ENCODE assay signal across 11 mouse cellular contexts in the genomic region with DNA sequence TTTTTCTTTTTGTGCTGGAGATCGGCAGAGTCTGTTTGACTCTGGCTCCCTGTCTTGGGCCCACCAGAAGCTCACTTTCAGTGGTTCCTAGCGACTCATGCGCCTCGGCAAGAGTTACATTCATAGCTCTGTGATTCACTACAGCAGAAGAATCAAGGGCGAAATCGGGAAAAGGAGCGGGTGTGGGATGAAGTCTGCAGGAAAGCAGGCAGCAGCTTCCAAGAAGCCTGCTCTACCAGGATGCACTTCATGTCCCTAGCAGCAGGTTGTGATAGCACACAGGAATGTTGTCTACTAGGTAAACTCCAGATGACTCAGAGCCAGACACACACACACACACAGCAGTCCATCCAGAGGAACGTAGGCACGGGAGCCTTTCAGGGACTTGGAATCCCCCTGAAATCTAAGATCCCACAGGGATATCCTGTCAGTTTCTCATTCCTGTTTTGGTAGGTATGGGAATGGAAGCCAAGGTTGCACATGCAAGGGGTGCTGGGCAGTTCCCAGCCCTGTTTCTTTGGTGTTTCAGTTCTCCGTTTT. TPM values are rescaled to one million over a fixed set of nuclear protein-coding genes. Genes with fewer than 3 reads are reported as not detected.
"Had no signal": no experiment of that assay in that cellular context is flagged by ENCODE, and none has a peak within 500 bp of the region (broad histone marks: within the 10 kb centered on the region; RNA-seq: fewer than 3 reads in every experiment).

No protein-coding gene starts in this region.

- DNase-seq: kidney, adult 11 months; kidney, adult 9 months; kidney, postnatal 36 days; liver; liver, embryonic 13.5 days; liver, postnatal 0 days; lung, postnatal 14 days; thymus, adult 18-20 months; thymus, postnatal 14 days had no signal

RNA-seq across cellular contexts. Expression of gene D6Ertd527e, which starts 52.6 kb away (rescaled TPM):
- total RNA-seq: layer of hippocampus, adult 2 months; layer of hippocampus, postnatal 14 days had no signal
